Mouse (Mus musculus) embryonic fibroblast, embryonic 13.5 days (primary cell): ENCODE measurements around the gene Ghdc. TPM values are rescaled to one million over a fixed set of nuclear protein-coding genes. Genes with fewer than 3 reads are reported as not detected.

Source experiments
- H3K27ac ChIP-seq: 2 replicates; pipeline ENCODE4 v1.5.1; 2012; ENCODE audit warnings: low read length, control low read depth, inconsistent platforms; ENCODE audit not compliant: insufficient read depth
- H3K4me1 ChIP-seq: 2 replicates; pipeline ENCODE4 v1.6.1; 2011; ENCODE audit warnings: low read length; ENCODE audit not compliant: control insufficient read depth, insufficient read depth
- H3K4me3 ChIP-seq: 2 replicates; pipeline ENCODE4 v1.5.1; 2011; ENCODE audit warnings: mild to moderate bottlenecking, control low read depth, low read length; ENCODE audit not compliant: insufficient read depth
- CTCF ChIP-seq: IDR thresholded peaks from 2 replicates; pipeline ENCODE4 v1.5.1; 2011; ENCODE audit warnings: mild to moderate bottlenecking, control low read depth, low read length, moderate library complexity, borderline replicate concordance; ENCODE audit not compliant: insufficient read depth
- POLR2A ChIP-seq: IDR thresholded peaks from 2 replicates; pipeline ENCODE4 v1.6.1; 2011; ENCODE audit warnings: low read depth, mild to moderate bottlenecking, control low read depth, low read length, moderate library complexity
- polyA plus RNA-seq: library from polyadenylated mRNA; stranded (reverse); fragments of >200 nt; gene quantifications from 2 replicates; pipeline ENCODE4 v1.2.4, GENCODE M21; 2011; ENCODE audit warnings: low read depth; ENCODE audit not compliant: missing spikeins, insufficient read length

The Ghdc gene
- polyA plus RNA-seq, 1 experiment, result 8.6 TPM

GRCm38 (mm10) chr11:100735954-100736745 is 34.6 kb downstream of the Ghdc start:
- Histone ChIP-seq H3K27ac (no peak overlapping the region), H3K4me1 (peaks cover 10% of the 10 kb centered on the region), H3K4me3 (peak overlapping the region; percentile 90; the same call in 1 of the 2 replicates)
- no peak for TF ChIP-seq POLR2A
- no peak for TF ChIP-seq CTCF

GRCm38 (mm10) chr11:100735134-100735865 is 35.5 kb downstream of the Ghdc start:
- Histone ChIP-seq H3K27ac (no peak overlapping the region), H3K4me3 (peak overlapping the region; percentile 8; the same call in 1 of the 2 replicates), H3K4me1 (peaks cover 10% of the 10 kb centered on the region)
- TF ChIP-seq POLR2A, result no peak
- no peak for TF ChIP-seq CTCF

DNA sequence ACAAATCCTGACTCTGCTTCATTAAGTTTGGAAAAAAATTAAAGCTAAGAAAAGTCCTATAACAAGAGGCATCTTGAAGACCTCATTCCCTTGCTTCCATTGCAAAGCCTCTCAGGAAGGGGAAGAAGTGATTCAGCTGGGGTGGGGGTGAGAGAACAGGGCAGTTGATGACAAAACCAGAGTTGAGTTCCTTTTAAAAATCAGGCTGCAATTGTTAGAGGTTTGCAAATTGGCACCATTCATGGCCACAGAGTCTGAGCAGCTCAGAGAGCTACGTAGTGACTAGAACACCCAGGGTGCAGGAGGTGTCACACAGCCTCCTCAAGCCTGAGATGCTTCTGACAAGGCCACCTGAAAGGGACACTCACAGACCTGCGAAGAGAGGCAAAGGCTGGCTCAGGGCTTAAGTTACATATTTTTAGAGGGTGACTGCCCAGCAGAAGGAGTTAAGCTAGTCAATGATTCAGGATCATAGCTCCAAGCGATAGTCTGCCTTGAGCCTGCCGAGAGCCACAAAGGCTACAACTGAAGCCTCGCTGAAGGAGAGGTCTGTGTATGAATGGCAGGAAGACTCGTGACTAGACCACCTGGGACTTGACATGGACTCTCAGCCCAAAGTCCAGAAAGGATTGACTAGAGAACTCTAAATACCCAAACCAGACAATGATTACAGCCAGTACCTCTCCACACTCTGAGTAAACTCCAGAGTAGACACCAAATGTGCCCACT is 40.1 kb downstream of the Ghdc start:
- no peak for TF ChIP-seq CTCF
- no peak for TF ChIP-seq POLR2A
- Histone ChIP-seq H3K4me3 (no peak overlapping the region), H3K27ac (no peak overlapping the region), H3K4me1 (peaks cover 3% of the 10 kb centered on the region)

DNA sequence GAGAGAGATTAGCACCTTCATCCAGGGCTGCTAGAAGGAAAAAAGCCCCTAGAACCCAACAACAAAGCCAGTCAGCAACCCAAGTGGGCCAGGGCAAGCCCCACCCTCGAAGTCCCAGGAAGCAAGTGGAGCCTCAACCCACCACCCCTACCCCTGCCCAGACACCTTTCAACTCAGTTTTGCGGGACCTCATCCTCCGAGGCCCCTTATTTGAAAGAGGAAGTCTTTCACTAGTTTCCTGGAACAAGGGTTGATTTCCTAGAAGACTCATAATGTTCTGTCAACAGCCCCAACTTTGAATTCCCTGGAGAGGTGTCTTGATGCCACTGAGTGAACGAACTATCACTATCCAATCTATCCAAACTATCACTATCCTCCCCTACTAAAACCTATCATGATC is 40.8 kb downstream of the Ghdc start:
- no peak overlapping the region for H3K4me3 ChIP-seq
- no peak for TF ChIP-seq CTCF
- no peak for TF ChIP-seq POLR2A
- H3K27ac ChIP-seq, result no peak overlapping the region
- H3K4me1 ChIP-seq, result peaks cover 5% of the 10 kb centered on the region

- H3K4me3 ChIP-seq, result no peak overlapping the region
- peaks cover 6% of the 10 kb centered on the region for H3K4me1 ChIP-seq
- TF ChIP-seq POLR2A (no peak), CTCF (no peak)
- H3K27ac ChIP-seq, result no peak overlapping the region
These were observed 42.2 kb downstream of the Ghdc start for GRCm38 (mm10) chr11:100728601-100729000.

DNA sequence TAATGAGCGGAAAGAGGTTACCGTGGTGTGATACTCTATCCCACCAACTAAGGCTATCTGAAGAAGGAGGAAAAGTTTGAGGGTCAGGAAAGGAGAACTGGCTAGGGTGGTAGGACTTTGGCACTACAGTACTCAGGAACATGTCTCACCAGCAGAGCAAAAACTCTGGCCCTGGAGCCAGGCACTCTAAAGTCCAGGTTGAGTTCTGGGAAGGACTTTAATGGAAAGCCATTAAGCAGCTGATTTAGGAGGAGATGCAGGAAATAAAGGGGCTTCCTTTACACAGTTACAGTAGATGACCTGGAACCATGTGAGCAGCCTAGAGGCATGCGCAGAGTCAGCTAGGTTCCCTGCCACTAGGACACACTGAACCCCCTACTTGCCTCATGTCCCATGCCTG is 43.6 kb downstream of the Ghdc start:
- TF ChIP-seq POLR2A, result no peak
- peaks cover 6% of the 10 kb centered on the region for H3K4me1 ChIP-seq
- H3K27ac ChIP-seq, result no peak overlapping the region
- no peak overlapping the region for H3K4me3 ChIP-seq

- TF ChIP-seq POLR2A (no peak), CTCF (no peak)
- Histone ChIP-seq H3K4me1 (peaks cover 22% of the 10 kb centered on the region), H3K27ac (peak overlapping the region; percentile 31), H3K4me3 (no peak overlapping the region)
These were observed 45.7 kb downstream of the Ghdc start for GRCm38 (mm10) chr11:100724919-100725512.

DNA sequence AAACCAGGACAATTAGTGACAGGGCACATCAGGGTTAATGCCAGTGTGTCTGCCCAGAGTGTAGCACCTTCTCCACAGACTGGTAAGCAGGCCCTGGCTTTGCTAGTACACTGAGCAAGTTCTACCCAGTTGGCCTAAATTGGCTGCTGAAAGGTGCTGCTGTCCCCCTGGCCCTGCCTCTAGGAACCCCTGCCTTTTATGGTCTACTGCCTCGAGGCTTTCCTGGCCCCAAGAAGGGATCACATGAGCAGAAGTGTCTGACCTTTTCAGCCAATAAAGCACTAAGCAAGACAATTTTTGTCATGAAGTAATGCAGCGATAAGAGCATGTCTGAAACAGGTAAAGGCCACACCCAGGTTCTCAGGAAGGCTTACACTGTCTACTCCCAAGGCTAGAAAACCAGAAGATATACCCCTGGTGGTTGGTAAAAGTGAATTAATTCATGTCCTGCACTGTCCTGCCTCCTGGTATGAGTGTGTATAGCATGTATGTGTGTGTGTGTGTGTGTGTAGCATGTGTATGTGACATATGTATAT is 48.2 kb downstream of the Ghdc start:
- TF ChIP-seq CTCF (no peak), POLR2A (no peak)
- H3K4me1 ChIP-seq, result peaks cover 25% of the 10 kb centered on the region
- no peak overlapping the region for H3K27ac ChIP-seq
- H3K4me3 ChIP-seq, result no peak overlapping the region

- TF ChIP-seq CTCF (no peak), POLR2A (no peak)
- peak overlapping the region; percentile 79 for H3K27ac ChIP-seq
- no peak overlapping the region for H3K4me3 ChIP-seq
- H3K4me1 ChIP-seq, result peaks cover 25% of the 10 kb centered on the region
These were observed 48.8 kb downstream of the Ghdc start for GRCm38 (mm10) chr11:100721776-100722492.
